Mouse (Mus musculus): ENCODE data around the gene Npas1. TPM values are rescaled to one million over a fixed set of nuclear protein-coding genes. Genes with fewer than 3 reads are reported as not detected.
A peak's percentile ranks its signal among the peaks of the same experiment; 100 is the strongest.

Npas1 gene
- polyA plus RNA-seq, 1 experiment from 2014 or later, result 0.16 TPM

DNA sequence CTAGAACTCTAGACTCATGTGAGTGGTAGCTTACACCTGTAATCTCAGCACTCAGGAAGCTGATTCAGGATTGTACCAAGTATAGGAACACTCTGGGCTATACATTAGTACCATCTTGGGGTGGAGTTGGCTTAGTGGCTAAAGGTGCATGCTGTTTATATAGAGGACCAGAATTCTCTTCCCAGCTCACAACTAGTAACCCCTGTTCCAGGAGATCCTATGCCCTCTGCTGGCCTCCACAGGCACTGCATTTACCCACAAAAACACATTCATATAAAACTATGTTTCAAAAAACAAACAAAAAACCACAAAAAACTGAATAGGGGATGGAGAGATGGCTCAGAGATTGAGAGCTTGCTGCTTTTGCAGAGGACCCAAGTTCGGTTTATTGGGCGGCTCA, 15.8 kb upstream of the Npas1 start:
- no peak overlapping the region for H3K4me2 ChIP-seq
- H3K27me3 ChIP-seq, result no peaks in the 10 kb centered on the region
- H3K9me3 ChIP-seq (replicated peaks), result no peaks in the 10 kb centered on the region
- H3K36me3 ChIP-seq, result peaks cover 31% of the 10 kb centered on the region
- 48% methylated on average over 2 of the region's 2 CpGs for WGBS
- H3K4me1 ChIP-seq (replicated peaks), result peaks cover 2% of the 10 kb centered on the region; the same call in 1 of the 2 replicates
- H3K9ac ChIP-seq, result no peak overlapping the region
- H3K27ac ChIP-seq, result no peak overlapping the region
- ATAC-seq (replicated peaks; ENCODE audit: insufficient number of reproducible peaks, insufficient read depth, low FRiP score, low read depth), result no peak
- no peak overlapping the region for H3K4me3 ChIP-seq

DNA sequence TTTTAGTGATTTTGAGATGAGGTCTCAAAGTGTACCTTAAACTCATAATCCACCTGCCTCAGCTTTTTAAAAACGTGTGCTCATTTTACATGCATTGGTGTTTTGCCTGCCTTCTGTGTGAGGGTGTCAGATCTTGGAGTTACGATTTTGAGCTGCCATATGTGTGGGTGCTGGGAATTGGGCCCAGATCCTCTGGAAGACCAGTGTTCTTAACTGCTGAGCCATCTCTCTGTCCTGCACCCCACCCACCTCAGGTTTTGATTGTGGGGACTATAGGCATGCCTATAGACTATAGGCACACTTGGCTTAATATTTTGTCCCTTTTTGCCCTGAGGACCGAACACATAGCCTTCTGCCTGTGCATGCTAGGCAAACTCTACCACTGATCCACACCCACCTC, 14.7 kb upstream of the Npas1 start:
- ATAC-seq (replicated peaks; ENCODE audit: insufficient number of reproducible peaks, insufficient read depth, low FRiP score, low read depth), result no peak

DNA sequence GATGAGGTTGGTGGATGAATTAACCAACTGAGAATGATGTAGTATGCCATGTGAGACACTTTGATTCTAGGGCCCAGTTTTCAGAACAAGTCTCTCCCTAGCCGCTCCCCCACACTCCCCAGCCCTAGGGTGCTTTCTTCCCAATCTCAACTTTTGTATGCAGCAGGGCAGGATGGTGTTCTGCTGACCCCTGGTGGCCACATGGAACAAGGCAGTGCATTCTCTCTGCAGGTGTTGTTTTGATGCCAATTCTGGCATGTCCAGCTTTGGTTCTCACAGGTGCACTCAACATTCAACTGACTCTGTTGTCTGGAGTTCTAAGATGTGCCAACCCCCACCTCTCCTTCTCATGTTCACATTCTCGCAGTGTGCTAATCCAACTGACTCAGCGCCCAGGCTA, 14.2 kb upstream of the Npas1 start:
- no peak overlapping the region for H3K9ac ChIP-seq
- H3K36me3 ChIP-seq, result peaks cover 15% of the 10 kb centered on the region; the same call in 1 of the 2 replicates
- H3K4me2 ChIP-seq, result no peak overlapping the region
- peaks cover 2% of the 10 kb centered on the region; the same call in 1 of the 2 replicates for H3K4me1 ChIP-seq (replicated peaks)
- H3K27ac ChIP-seq, result no peak overlapping the region
- H3K4me3 ChIP-seq, result no peak overlapping the region
- H3K9me3 ChIP-seq (replicated peaks), result no peaks in the 10 kb centered on the region
- WGBS, result 38% methylated on average over 3 of the region's 3 CpGs
- ATAC-seq (replicated peaks; ENCODE audit: insufficient number of reproducible peaks, insufficient read depth, low FRiP score, low read depth), result no peak
- H3K27me3 ChIP-seq, result no peaks in the 10 kb centered on the region

More for the DNA sequence above, 14.7 kb upstream of the Npas1 start:
- 61% methylated on average over 3 of the region's 3 CpGs for WGBS
- no peak overlapping the region for H3K4me3 ChIP-seq
- H3K9ac ChIP-seq, result no peak overlapping the region
- H3K27ac ChIP-seq, result no peak overlapping the region
- no peaks in the 10 kb centered on the region for H3K9me3 ChIP-seq (replicated peaks)
- peaks cover 2% of the 10 kb centered on the region; the same call in 1 of the 2 replicates for H3K4me1 ChIP-seq (replicated peaks)
- H3K36me3 ChIP-seq, result peaks cover 19% of the 10 kb centered on the region; the same call in 1 of the 2 replicates
- no peak overlapping the region for H3K4me2 ChIP-seq
- no peaks in the 10 kb centered on the region for H3K27me3 ChIP-seq

DNA sequence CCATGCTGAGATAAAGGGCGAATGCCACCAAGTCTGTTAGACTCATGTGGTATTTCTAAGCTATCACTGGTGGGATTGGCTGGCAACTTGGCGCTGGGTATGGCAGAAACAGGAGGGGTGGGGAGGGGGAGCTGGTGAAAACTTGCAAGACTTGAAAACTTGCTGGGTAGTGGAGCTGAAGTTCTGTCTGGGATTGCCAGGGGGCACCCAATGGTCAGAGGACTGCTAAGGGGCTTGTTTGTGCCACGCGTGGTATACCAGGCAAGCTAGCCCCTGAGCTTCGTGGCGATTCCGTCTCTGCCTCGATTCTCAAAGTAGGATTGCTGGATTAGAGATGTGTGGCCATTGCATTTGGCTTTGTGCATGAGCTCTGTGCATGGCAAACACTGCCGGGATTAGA, 12.4 kb upstream of the Npas1 start:
- H3K9ac ChIP-seq, result no peak overlapping the region
- H3K36me3 ChIP-seq, result no peaks in the 10 kb centered on the region
- H3K4me1 ChIP-seq (replicated peaks), result no peaks in the 10 kb centered on the region
- no peaks in the 10 kb centered on the region for H3K9me3 ChIP-seq (replicated peaks)
- no peak overlapping the region for H3K4me2 ChIP-seq
- no peak overlapping the region for H3K27ac ChIP-seq
- H3K27me3 ChIP-seq, result no peaks in the 10 kb centered on the region
- ATAC-seq (replicated peaks; ENCODE audit: insufficient number of reproducible peaks, insufficient read depth, low FRiP score, low read depth), result no peak
- H3K4me3 ChIP-seq, result no peak overlapping the region
- 79% methylated on average over 9 of the region's 9 CpGs for WGBS

DNA sequence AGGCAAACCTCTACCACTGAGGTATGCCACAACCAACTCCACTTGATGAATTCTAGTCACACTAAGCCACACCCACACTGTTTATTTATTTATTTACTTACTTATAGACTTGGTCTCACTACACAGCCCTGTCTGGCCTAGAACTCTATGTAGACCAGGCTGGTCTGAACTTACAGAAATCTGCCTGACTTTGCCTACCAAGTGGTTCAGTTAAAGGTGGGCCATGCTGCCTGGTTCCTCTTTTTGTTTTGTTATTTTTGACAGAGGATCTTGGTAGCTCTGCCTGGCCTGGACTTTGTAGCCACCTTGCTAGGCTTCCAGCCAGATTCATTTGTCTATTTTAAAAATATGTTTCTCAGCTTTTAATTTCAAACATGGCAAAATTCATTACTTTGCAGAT, 11.3 kb upstream of the Npas1 start:
- Histone ChIP-seq H3K9me3 (replicated peaks) (no peaks in the 10 kb centered on the region), H3K4me1 (replicated peaks) (no peaks in the 10 kb centered on the region), H3K27me3 (no peaks in the 10 kb centered on the region), H3K36me3 (no peaks in the 10 kb centered on the region), H3K9ac (no peak overlapping the region), H3K4me2 (no peak overlapping the region), H3K27ac (no peak overlapping the region), H3K4me3 (no peak overlapping the region)
- ATAC-seq (replicated peaks; ENCODE audit: insufficient number of reproducible peaks, insufficient read depth, low FRiP score, low read depth), result no peak

DNA sequence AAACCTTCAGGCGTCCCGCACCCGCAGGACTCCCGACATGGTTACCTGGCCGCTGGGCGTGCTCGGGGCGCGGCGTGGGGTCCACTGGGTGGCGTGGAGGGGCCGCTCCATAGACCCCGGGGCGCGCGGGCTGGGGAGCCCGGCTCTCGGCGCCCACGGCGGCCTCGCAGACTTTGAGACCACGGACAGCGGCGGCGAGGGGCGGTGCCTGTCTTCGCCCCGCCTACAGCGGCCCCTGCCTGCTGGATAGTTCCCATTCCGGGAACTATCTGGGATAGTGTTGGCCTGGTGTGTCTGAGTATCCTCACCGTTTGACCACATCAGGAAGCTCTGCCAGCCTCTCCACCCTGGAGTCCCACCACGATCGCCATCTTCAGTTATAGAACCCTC, 933 bp downstream of the Npas1 start:
- peaks cover 77% of the 10 kb centered on the region for H3K27me3 ChIP-seq
- ATAC-seq (replicated peaks; ENCODE audit: insufficient number of reproducible peaks, insufficient read depth, low FRiP score, low read depth), result no peak
- H3K9ac ChIP-seq, result no peak overlapping the region

DNA sequence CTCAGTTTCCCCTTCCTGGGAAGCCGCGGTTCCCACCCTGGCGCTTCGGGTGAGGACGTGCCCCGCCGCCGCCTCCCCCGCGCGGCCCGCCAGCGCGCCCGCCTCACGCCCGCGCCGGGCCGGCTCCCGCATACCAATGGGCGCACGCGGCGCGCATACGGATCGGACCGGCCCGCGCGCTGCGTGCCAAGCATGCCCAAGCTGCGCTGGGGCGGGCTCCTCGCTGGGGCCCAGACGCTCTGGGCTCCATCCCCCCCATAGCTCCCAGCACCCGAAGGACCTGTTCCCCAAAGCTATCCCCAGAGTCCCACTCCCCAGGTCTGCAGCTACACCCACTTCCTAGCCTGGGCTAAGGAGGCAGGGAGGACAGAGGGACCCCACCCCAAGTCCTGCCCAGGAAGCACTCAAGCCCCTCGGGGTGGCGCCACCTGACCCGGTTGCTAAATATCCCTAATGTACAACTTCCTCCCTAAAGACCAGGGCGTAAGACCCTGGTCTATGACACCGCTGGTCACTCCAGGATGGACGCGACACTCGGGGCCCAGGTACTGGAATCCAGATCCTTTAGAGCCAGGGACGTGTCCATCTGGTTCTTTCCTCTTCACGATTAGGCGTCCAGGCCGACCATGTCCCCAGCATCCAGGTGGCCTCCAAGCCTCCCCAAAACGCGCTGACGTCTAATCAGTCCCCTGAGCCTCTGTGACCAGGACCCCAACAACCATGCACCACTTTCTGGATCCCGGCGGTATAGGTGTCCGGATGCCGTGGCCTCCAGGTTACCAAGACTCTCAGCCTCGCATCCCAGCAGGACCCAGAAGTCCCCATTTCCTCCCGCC, 1.5 kb downstream of the Npas1 start:
- no peak for ATAC-seq (replicated peaks; ENCODE audit: insufficient number of reproducible peaks, insufficient read depth, low FRiP score, low read depth)
- no peaks in the 10 kb centered on the region for H3K9me3 ChIP-seq (replicated peaks)
- H3K27ac ChIP-seq, result no peak overlapping the region
- H3K4me1 ChIP-seq (replicated peaks), result peaks cover 23% of the 10 kb centered on the region
- H3K36me3 ChIP-seq, result no peaks in the 10 kb centered on the region
- H3K27me3 ChIP-seq, result peaks cover 79% of the 10 kb centered on the region
- H3K4me3 ChIP-seq, result peak overlapping the region; percentile 36
- H3K9ac ChIP-seq, result no peak overlapping the region
- WGBS, result 1% methylated on average over 57 of the region's 59 CpGs
- peak overlapping the region; percentile 62 for H3K4me2 ChIP-seq

More for the DNA sequence above, 933 bp downstream of the Npas1 start:
- peaks cover 23% of the 10 kb centered on the region for H3K4me1 ChIP-seq (replicated peaks)
- no peaks in the 10 kb centered on the region for H3K9me3 ChIP-seq (replicated peaks)
- WGBS, result 2% methylated on average over 34 of the region's 34 CpGs
- no peak overlapping the region for H3K27ac ChIP-seq
- peak overlapping the region; percentile 62 for H3K4me2 ChIP-seq
- H3K4me3 ChIP-seq, result peak overlapping the region; percentile 36
- H3K36me3 ChIP-seq, result no peaks in the 10 kb centered on the region

DNA sequence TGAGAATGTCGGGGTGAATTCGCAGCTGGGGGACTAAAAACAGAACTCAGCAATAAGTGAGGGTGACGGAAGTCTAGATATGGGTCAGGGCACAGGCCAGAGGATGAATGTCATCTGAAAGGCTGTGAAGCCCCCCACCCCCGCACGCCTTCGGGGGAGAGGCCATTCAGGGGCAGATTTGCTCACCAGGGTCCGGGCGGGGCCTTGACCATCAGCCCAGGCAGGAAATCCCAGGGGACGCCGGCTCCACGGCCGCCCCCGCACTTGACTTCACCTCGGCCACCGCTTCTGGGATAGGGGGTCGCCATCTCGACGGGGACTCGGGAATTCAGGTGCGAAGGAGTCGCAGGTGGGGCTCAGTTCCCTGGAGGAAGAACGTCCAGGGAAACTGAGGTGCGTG, 2.2 kb downstream of the Npas1 start:
- ATAC-seq (replicated peaks; ENCODE audit: insufficient number of reproducible peaks, insufficient read depth, low FRiP score, low read depth), result no peak
- 4% methylated on average over 23 of the region's 23 CpGs for WGBS
- peak overlapping the region; percentile 62 for H3K4me2 ChIP-seq

DNA sequence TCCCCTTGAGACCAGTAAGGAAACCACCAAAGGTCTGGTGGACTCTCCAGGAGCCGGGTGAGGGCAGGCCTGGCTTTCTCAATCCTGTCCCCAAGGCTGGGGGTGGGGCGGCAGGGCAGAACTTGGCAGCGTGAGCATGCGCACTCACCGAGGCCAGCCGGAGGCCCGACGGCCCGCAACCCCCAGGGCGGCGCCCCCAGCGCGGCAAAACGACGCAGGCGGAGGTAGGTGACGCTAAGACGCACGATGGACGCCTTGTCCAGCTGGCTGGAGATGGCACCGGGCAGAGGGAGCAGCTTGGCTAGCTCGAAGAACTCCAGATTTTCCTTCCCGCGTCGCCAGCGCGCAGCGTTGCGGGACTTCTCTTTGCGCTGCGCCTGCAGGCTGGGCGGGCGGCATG, 3.1 kb downstream of the Npas1 start:
- Histone ChIP-seq H3K27me3 (peaks cover 84% of the 10 kb centered on the region), H3K4me1 (replicated peaks) (peaks cover 23% of the 10 kb centered on the region), H3K27ac (no peak overlapping the region), H3K4me3 (peak overlapping the region; percentile 21), H3K36me3 (no peaks in the 10 kb centered on the region), H3K4me2 (peak overlapping the region; percentile 51), H3K9ac (no peak overlapping the region), H3K9me3 (replicated peaks) (no peaks in the 10 kb centered on the region)
- 5% methylated on average over 33 of the region's 33 CpGs for WGBS
- no peak for ATAC-seq (replicated peaks; ENCODE audit: insufficient number of reproducible peaks, insufficient read depth, low FRiP score, low read depth)

More for the DNA sequence above, 2.2 kb downstream of the Npas1 start:
- Histone ChIP-seq H3K4me1 (replicated peaks) (peaks cover 23% of the 10 kb centered on the region), H3K9ac (no peak overlapping the region), H3K27me3 (peaks cover 82% of the 10 kb centered on the region), H3K4me3 (peak overlapping the region; percentile 36), H3K9me3 (replicated peaks) (no peaks in the 10 kb centered on the region), H3K36me3 (no peaks in the 10 kb centered on the region), H3K27ac (no peak overlapping the region)

DNA sequence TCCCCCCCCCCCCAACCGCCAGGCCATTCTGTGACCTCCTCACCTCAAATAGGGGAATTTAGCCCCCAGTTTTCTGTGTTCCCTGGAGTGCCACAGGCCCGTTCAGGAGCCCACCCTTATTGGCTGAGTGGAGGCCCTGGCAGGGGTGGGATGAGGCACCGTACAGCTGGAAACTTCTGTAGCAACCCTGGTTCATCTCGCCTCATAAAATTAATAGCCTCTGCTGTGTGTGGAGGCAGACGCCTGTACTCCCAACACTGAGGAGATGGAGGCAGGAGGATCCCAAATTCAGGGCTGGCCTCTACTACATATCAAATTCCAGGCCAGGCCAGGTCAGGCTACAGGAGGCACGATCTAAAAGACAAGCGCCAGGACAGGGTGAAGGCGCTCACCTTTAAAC, 3.7 kb downstream of the Npas1 start:
- H3K27ac ChIP-seq, result no peak overlapping the region
- H3K9me3 ChIP-seq (replicated peaks), result no peaks in the 10 kb centered on the region
- no peaks in the 10 kb centered on the region for H3K36me3 ChIP-seq
- WGBS, result 62% methylated on average over 8 of the region's 8 CpGs
- peaks cover 86% of the 10 kb centered on the region for H3K27me3 ChIP-seq
- ATAC-seq (replicated peaks; ENCODE audit: insufficient number of reproducible peaks, insufficient read depth, low FRiP score, low read depth), result no peak
- no peak overlapping the region for H3K4me2 ChIP-seq
- peaks cover 23% of the 10 kb centered on the region for H3K4me1 ChIP-seq (replicated peaks)
- H3K4me3 ChIP-seq, result no peak overlapping the region
- H3K9ac ChIP-seq, result no peak overlapping the region

DNA sequence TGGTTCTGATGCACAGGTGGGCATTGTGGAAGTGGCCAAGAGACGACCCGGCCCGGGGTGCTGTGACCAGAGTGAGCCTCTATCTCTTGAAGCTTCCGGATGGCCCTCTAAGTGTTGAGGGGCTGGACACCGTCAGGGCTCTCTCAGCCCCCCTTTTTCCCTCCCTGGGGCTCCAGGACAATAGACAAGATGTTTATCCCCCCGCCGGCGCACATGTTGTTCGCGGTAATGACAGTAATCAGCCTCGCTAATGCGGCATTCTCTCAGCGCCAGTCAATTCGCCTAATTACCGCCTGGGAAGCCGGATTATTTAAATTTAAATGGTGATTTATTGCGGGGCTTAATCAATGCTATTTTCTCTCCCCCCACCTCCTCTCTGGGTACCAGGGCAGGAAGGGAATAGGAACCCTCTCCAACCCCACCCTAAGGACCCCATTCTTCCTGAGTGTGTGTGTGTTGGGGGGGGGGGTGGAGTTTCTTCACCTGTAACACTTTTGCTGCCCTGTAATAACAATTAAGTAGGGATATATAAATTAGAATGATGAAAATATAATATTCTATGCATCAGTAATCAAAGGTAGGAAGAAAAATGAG, 5.3 kb downstream of the Npas1 start:
- Histone ChIP-seq H3K27me3 (peaks cover 93% of the 10 kb centered on the region), H3K27ac (no peak overlapping the region), H3K4me2 (no peak overlapping the region), H3K36me3 (no peaks in the 10 kb centered on the region), H3K9me3 (replicated peaks) (no peaks in the 10 kb centered on the region), H3K9ac (no peak overlapping the region), H3K4me1 (replicated peaks) (peaks cover 23% of the 10 kb centered on the region), H3K4me3 (no peak overlapping the region)
- ATAC-seq (replicated peaks; ENCODE audit: insufficient number of reproducible peaks, insufficient read depth, low FRiP score, low read depth), result no peak
- WGBS, result 15% methylated on average over 17 of the region's 17 CpGs

DNA sequence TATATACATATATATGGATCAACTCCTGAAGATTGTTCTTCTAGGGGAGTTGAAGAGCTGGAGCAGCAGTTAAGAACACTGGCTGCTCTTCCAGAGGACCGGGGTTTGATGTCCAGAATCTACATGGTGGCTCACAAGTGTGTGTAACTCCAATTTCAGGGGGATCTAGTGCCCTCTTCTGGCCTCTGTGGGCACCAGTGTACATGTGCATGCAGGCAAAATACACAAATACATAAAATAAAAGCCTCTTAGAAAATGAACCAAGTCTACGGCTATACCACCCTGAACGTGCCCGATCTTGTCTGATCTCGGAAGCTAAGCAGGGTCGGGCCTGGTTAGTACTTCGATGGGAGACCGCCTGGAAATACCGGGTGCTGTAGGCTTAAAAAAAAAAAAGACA, 6.0 kb downstream of the Npas1 start:
- Histone ChIP-seq H3K27ac (no peak overlapping the region), H3K27me3 (peaks cover 87% of the 10 kb centered on the region), H3K36me3 (no peaks in the 10 kb centered on the region), H3K9me3 (replicated peaks) (no peaks in the 10 kb centered on the region), H3K4me3 (no peak overlapping the region), H3K9ac (no peak overlapping the region), H3K4me1 (replicated peaks) (peaks cover 19% of the 10 kb centered on the region), H3K4me2 (no peak overlapping the region)
- WGBS, result 33% methylated on average over 9 of the region's 9 CpGs
- ATAC-seq (replicated peaks; ENCODE audit: insufficient number of reproducible peaks, insufficient read depth, low FRiP score, low read depth), result no peak
